Mouse (Mus musculus) neural tube, embryonic 13.5 days (tissue): ENCODE measurements at regions not wholly inside any gene's neighbourhood (a gene's known extent, or its start where the extent isn't known, plus 50 kb on each side); places are given as distances from the start of the nearest gene placed in this dataset.

Experiments
- ATAC-seq: fragments of 200-750 bp; cut with Nextera tagmentation; 2 replicates; pipeline ENCODE4 v1.8.0; 2017; ENCODE audit warnings: low read depth, mild to moderate bottlenecking, moderate TSS enrichment, moderate library complexity
- H3K27ac ChIP-seq: fragments of 300-500 bp; sonication (generic); replicated peaks from 2 replicates; pipeline ENCODE4 v1.5.1; 2015; ENCODE audit warnings: moderate library complexity, mild to moderate bottlenecking, inconsistent platforms
- H3K27me3 ChIP-seq: fragments of 300-500 bp; sonication (generic); 2 replicates; pipeline ENCODE4 v1.6.1; 2015; ENCODE audit warnings: mild to moderate bottlenecking, inconsistent platforms
- H3K36me3 ChIP-seq: fragments of 300-500 bp; sonication (generic); 2 replicates; pipeline ENCODE4 v1.6.1; 2015; ENCODE audit warnings: mild to moderate bottlenecking, inconsistent platforms
- H3K4me1 ChIP-seq: fragments of 300-500 bp; sonication (generic); replicated peaks from 2 replicates; pipeline ENCODE4 v1.6.1; 2015; ENCODE audit warnings: inconsistent platforms
- H3K4me2 ChIP-seq: fragments of 300-500 bp; sonication (generic); 2 replicates; pipeline ENCODE4 v1.6.1; 2015; ENCODE audit warnings: inconsistent platforms, mild to moderate bottlenecking, moderate library complexity
- H3K4me3 ChIP-seq: fragments of 300-500 bp; sonication (generic); 2 replicates; pipeline ENCODE4 v1.5.1; 2015; ENCODE audit warnings: mild to moderate bottlenecking, inconsistent platforms
- H3K9ac ChIP-seq: fragments of 300-500 bp; sonication (generic); 2 replicates; pipeline ENCODE4 v1.6.1; 2015; ENCODE audit warnings: moderate library complexity, mild to moderate bottlenecking, inconsistent platforms
- H3K9me3 ChIP-seq: fragments of 300-500 bp; sonication (generic); 2 replicates; pipeline ENCODE4 v1.6.1; 2016; ENCODE audit warnings: inconsistent platforms
- WGBS: fragments of 180-500 bp; shearing (Covaris S2); methylation state at CpG from one replicate; pipeline ENCODE4 v1.1.7; 2015; 5-methylcytosine and 5-hydroxymethylcytosine counted together

GRCm38 (mm10) chr3:123754011-123754610 lies 63.5 kb upstream of the Ndst3 start:
- no peaks in the 10 kb centered on the region for H3K9me3 ChIP-seq
- H3K4me2 ChIP-seq, result no peak overlapping the region
- no peak overlapping the region for H3K4me3 ChIP-seq
- no peak overlapping the region for H3K27ac ChIP-seq
- H3K9ac ChIP-seq, result no peak overlapping the region
- no peak for ATAC-seq
- 73% methylated on average over 7 of the region's 7 CpGs for WGBS
- H3K4me1 ChIP-seq, result no peaks in the 10 kb centered on the region
- H3K27me3 ChIP-seq, result no peaks in the 10 kb centered on the region
- H3K36me3 ChIP-seq, result no peaks in the 10 kb centered on the region

- Histone ChIP-seq H3K4me3 (no peak overlapping the region), H3K9ac (no peak overlapping the region), H3K27me3 (no peaks in the 10 kb centered on the region), H3K4me1 (no peaks in the 10 kb centered on the region), H3K27ac (no peak overlapping the region), H3K9me3 (no peaks in the 10 kb centered on the region), H3K36me3 (no peaks in the 10 kb centered on the region), H3K4me2 (no peak overlapping the region)
- ATAC-seq, result no peak
- 95% methylated on average over 1 of the region's 1 CpGs for WGBS
These were observed 64.3 kb upstream of the Ndst3 start for GRCm38 (mm10) chr3:123754927-123755326.

- Histone ChIP-seq H3K9ac (no peak overlapping the region), H3K4me3 (no peak overlapping the region), H3K9me3 (no peaks in the 10 kb centered on the region), H3K4me2 (no peak overlapping the region), H3K36me3 (no peaks in the 10 kb centered on the region), H3K27me3 (no peaks in the 10 kb centered on the region), H3K27ac (no peak overlapping the region), H3K4me1 (no peaks in the 10 kb centered on the region)
- WGBS, result 67% methylated on average over 3 of the region's 3 CpGs
- ATAC-seq, result no peak
These were observed 75.4 kb upstream of the Ndst3 start for GRCm38 (mm10) chr3:123765911-123766556.

GRCm38 (mm10) chr3:123766557-123766913 lies 75.9 kb upstream of the Ndst3 start:
- H3K4me2 ChIP-seq, result no peak overlapping the region
- WGBS, result 70% methylated on average over 6 of the region's 6 CpGs
- H3K9ac ChIP-seq, result no peak overlapping the region
- H3K9me3 ChIP-seq, result no peaks in the 10 kb centered on the region
- no peaks in the 10 kb centered on the region for H3K36me3 ChIP-seq
- H3K27me3 ChIP-seq, result no peaks in the 10 kb centered on the region
- no peaks in the 10 kb centered on the region for H3K4me1 ChIP-seq
- ATAC-seq, result no peak; the same call in 1 of the 2 replicates
- no peak overlapping the region for H3K4me3 ChIP-seq
- H3K27ac ChIP-seq, result no peak overlapping the region; the same call in 1 of the 2 replicates

GRCm38 (mm10) chr3:123780507-123780906 lies 89.9 kb upstream of the Ndst3 start:
- Histone ChIP-seq H3K4me3 (no peak overlapping the region), H3K4me2 (no peak overlapping the region), H3K9ac (no peak overlapping the region), H3K4me1 (no peaks in the 10 kb centered on the region), H3K27me3 (no peaks in the 10 kb centered on the region), H3K9me3 (no peaks in the 10 kb centered on the region), H3K36me3 (no peaks in the 10 kb centered on the region), H3K27ac (no peak overlapping the region)
- no peak for ATAC-seq

- Histone ChIP-seq H3K4me1 (no peaks in the 10 kb centered on the region), H3K9me3 (no peaks in the 10 kb centered on the region), H3K27me3 (no peaks in the 10 kb centered on the region), H3K27ac (no peak overlapping the region), H3K9ac (no peak overlapping the region), H3K4me2 (no peak overlapping the region), H3K4me3 (no peak overlapping the region), H3K36me3 (no peaks in the 10 kb centered on the region)
- 67% methylated on average over 1 of the region's 1 CpGs for WGBS
- ATAC-seq, result no peak
These were observed 90.9 kb upstream of the Ndst3 start for GRCm38 (mm10) chr3:123781581-123781980.

GRCm38 (mm10) chr3:123784127-123784526 lies 93.5 kb upstream of the Ndst3 start:
- H3K27me3 ChIP-seq, result no peaks in the 10 kb centered on the region
- no peak overlapping the region for H3K9ac ChIP-seq
- WGBS, result 84% methylated on average over 1 of the region's 1 CpGs
- H3K4me1 ChIP-seq, result no peaks in the 10 kb centered on the region
- H3K27ac ChIP-seq, result no peak overlapping the region
- no peak for ATAC-seq
- no peak overlapping the region for H3K4me3 ChIP-seq
- no peaks in the 10 kb centered on the region for H3K9me3 ChIP-seq
- H3K4me2 ChIP-seq, result no peak overlapping the region
- no peaks in the 10 kb centered on the region for H3K36me3 ChIP-seq

GRCm38 (mm10) chr3:123794011-123794410 lies 103.4 kb upstream of the Ndst3 start:
- no peaks in the 10 kb centered on the region for H3K36me3 ChIP-seq
- WGBS, result 90% methylated on average over 1 of the region's 1 CpGs

GRCm38 (mm10) chr3:123805338-123805737 lies 114.7 kb upstream of the Ndst3 start:
- H3K27me3 ChIP-seq, result no peaks in the 10 kb centered on the region
- H3K9me3 ChIP-seq, result no peaks in the 10 kb centered on the region
- 91% methylated on average over 3 of the region's 3 CpGs for WGBS
- no peaks in the 10 kb centered on the region for H3K36me3 ChIP-seq
- no peak overlapping the region for H3K4me2 ChIP-seq
- H3K9ac ChIP-seq, result no peak overlapping the region
- no peak overlapping the region for H3K4me3 ChIP-seq
- no peak overlapping the region for H3K27ac ChIP-seq
- no peak for ATAC-seq
- no peaks in the 10 kb centered on the region for H3K4me1 ChIP-seq

More at GRCm38 (mm10) chr3:123794011-123794410, 103.4 kb upstream of the Ndst3 start:
- H3K27ac ChIP-seq, result no peak overlapping the region
- no peaks in the 10 kb centered on the region for H3K9me3 ChIP-seq
- no peaks in the 10 kb centered on the region for H3K27me3 ChIP-seq
- H3K9ac ChIP-seq, result no peak overlapping the region
- no peak overlapping the region for H3K4me3 ChIP-seq
- ATAC-seq, result no peak
- H3K4me2 ChIP-seq, result no peak overlapping the region
- no peaks in the 10 kb centered on the region for H3K4me1 ChIP-seq

GRCm38 (mm10) chr3:123806050-123806449 lies 115.4 kb upstream of the Ndst3 start:
- no peak overlapping the region for H3K4me3 ChIP-seq
- H3K36me3 ChIP-seq, result no peaks in the 10 kb centered on the region
- ATAC-seq, result no peak
- H3K4me1 ChIP-seq, result peaks cover 3% of the 10 kb centered on the region; the same call in 1 of the 2 replicates
- no peak overlapping the region for H3K9ac ChIP-seq
- H3K9me3 ChIP-seq, result no peaks in the 10 kb centered on the region
- no peak overlapping the region for H3K4me2 ChIP-seq
- no peak overlapping the region for H3K27ac ChIP-seq
- 97% methylated on average over 1 of the region's 1 CpGs for WGBS
- no peaks in the 10 kb centered on the region for H3K27me3 ChIP-seq

- H3K4me2 ChIP-seq, result no peak overlapping the region
- whole genome bisulfite sequencing, result 81% methylated on average over 1 of the region's 1 CpGs
- H3K4me3 ChIP-seq, result no peak overlapping the region
- H3K9ac ChIP-seq, result no peak overlapping the region
- H3K4me1 ChIP-seq, result peaks cover 7% of the 10 kb centered on the region; the same call in 1 of the 2 replicates
- H3K36me3 ChIP-seq, result no peaks in the 10 kb centered on the region
- H3K9me3 ChIP-seq, result no peaks in the 10 kb centered on the region
- ATAC-seq, result no peak
- H3K27me3 ChIP-seq, result no peaks in the 10 kb centered on the region
- H3K27ac ChIP-seq, result no peak overlapping the region
These were observed 115.9 kb upstream of the Ndst3 start for GRCm38 (mm10) chr3:123806546-123806945.

GRCm38 (mm10) chr3:123810018-123810942 lies 119.6 kb upstream of the Ndst3 start:
- WGBS, result 54% methylated on average over 10 of the region's 10 CpGs
- no peak overlapping the region for H3K4me2 ChIP-seq
- H3K4me1 ChIP-seq, result peaks cover 7% of the 10 kb centered on the region; the same call in 1 of the 2 replicates
- no peak overlapping the region for H3K4me3 ChIP-seq
- no peak; the same call in 1 of the 2 replicates for ATAC-seq
- H3K9me3 ChIP-seq, result no peaks in the 10 kb centered on the region
- no peak overlapping the region; the same call in 1 of the 2 replicates for H3K27ac ChIP-seq
- H3K27me3 ChIP-seq, result no peaks in the 10 kb centered on the region
- H3K9ac ChIP-seq, result no peak overlapping the region
- H3K36me3 ChIP-seq, result no peaks in the 10 kb centered on the region
